Mouse (Mus musculus) urinary bladder, postnatal 4 days (tissue): ENCODE measurements at regions not wholly inside any gene's neighbourhood (a gene's known extent, or its start where the extent isn't known, plus 50 kb on each side); places are given as distances from the start of the nearest gene placed in this dataset.
"Not testable (repeated sequence)": the region's sequence is repeated elsewhere in the genome, so short reads cannot be mapped to it uniquely, and the experiment has no call there.

Experiments
- DNase-seq, 2 experiments: peaks; one replicate each; pipeline ENCODE4 v3.0.0; 2021 to 2022; ENCODE audit warnings: low spot score in 2 of 2

- no peak for DNase-seq
Measured at GRCm38 (mm10) chr14:54000527-54000926, 253.4 kb downstream of the Dad1 start.

GRCm38 (mm10) chr14:53993427-53993826 lies 260.5 kb downstream of the Dad1 start:
- DNase-seq, result no peak

- DNase-seq, result no peak
Measured at GRCm38 (mm10) chr14:53992712-53993286, 261.1 kb downstream of the Dad1 start.

GRCm38 (mm10) chr14:53991390-53991789 lies 262.5 kb downstream of the Dad1 start:
- no peak for DNase-seq

- DNase-seq, result no peak
Measured at GRCm38 (mm10) chr14:53980771-53981170, 273.1 kb downstream of the Dad1 start.

GRCm38 (mm10) chr14:53961426-53961825 lies 292.5 kb downstream of the Dad1 start:
- not testable (repeated sequence) for DNase-seq

GRCm38 (mm10) chr14:53960779-53961178 lies 293.1 kb downstream of the Dad1 start:
- no peak for DNase-seq

- peak; percentile 87 to 100 for DNase-seq
Measured at GRCm38 (mm10) chr14:53935791-53936231, 318.1 kb downstream of the Dad1 start.

- DNase-seq, result peak; percentile 82 to 98
Measured at GRCm38 (mm10) chr14:53935336-53935735, 318.6 kb downstream of the Dad1 start.

GRCm38 (mm10) chr14:53910871-53911270 lies 343.0 kb downstream of the Dad1 start:
- DNase-seq, result no peak

- no peak for DNase-seq
Measured at GRCm38 (mm10) chr14:53904578-53904977, 349.3 kb downstream of the Dad1 start.

GRCm38 (mm10) chr14:53901103-53901502 lies 352.8 kb downstream of the Dad1 start:
- no peak for DNase-seq

- DNase-seq, result no peak
Measured at GRCm38 (mm10) chr14:53881304-53881703, 372.6 kb downstream of the Dad1 start.

- no peak for DNase-seq
Measured at GRCm38 (mm10) chr14:53876581-53876980, 377.3 kb downstream of the Dad1 start.

GRCm38 (mm10) chr14:53875736-53876135 lies 378.2 kb downstream of the Dad1 start:
- no peak for DNase-seq

- DNase-seq, result no peak
Measured at GRCm38 (mm10) chr14:53847049-53847448, 406.9 kb downstream of the Dad1 start.

GRCm38 (mm10) chr14:53845646-53846045 lies 408.3 kb downstream of the Dad1 start:
- DNase-seq, result no peak

GRCm38 (mm10) chr14:53832553-53832952 lies 421.4 kb downstream of the Dad1 start:
- no peak for DNase-seq

- DNase-seq, result no peak
Measured at GRCm38 (mm10) chr14:53831651-53832050, 422.3 kb downstream of the Dad1 start.

- no peak for DNase-seq
Measured at GRCm38 (mm10) chr14:53830717-53831116, 423.2 kb downstream of the Dad1 start.

GRCm38 (mm10) chr14:53826782-53827181 lies 427.1 kb downstream of the Dad1 start:
- no peak for DNase-seq

GRCm38 (mm10) chr14:53806231-53806630 lies 447.7 kb downstream of the Dad1 start:
- peak in 1 of 2 experiments; percentile 71 for DNase-seq

- DNase-seq, result no peak
Measured at GRCm38 (mm10) chr14:53803698-53804620, 449.9 kb downstream of the Dad1 start.
